Mouse (Mus musculus) liver, embryonic 14 days (tissue): ENCODE measurements around the gene Gm6465. TPM values are rescaled to one million over a fixed set of nuclear protein-coding genes. Genes with fewer than 3 reads are reported as not detected.

Experiments used
- polyA plus RNA-seq: library from polyadenylated mRNA; depleted of rRNA; stranded (reverse); fragments of >200 nt; gene quantifications from 2 replicates; pipeline ENCODE4 v1.2.3, GENCODE M21; 2012; rRNA removed

The Gm6465 gene
- polyA plus RNA-seq, result not detected in 2 replicates

GRCm38 (mm10) chr5:11845239-11845638, at the start of gene Gm6465:
TSS of gene Gm6465 (plus strand) at chr5:11845539.

Other genes with a start within 250 kb of the Gm6465 start
- gene Gm8922, start 163.6 kb upstream of the Gm6465 start, polyA plus RNA-seq, result not detected in 2 replicates
- gene Gm8926, start 75.0 kb upstream of the Gm6465 start, polyA plus RNA-seq, result not detected in 2 replicates
- not detected in 2 replicates for gene 4933402N22Rik, start 72.5 kb downstream of the Gm6465 start, polyA plus RNA-seq